Mouse (Mus musculus): Measurements from ENCODE around the gene Exoc6. TPM values are rescaled to one million over a fixed set of nuclear protein-coding genes. Genes with fewer than 3 reads are reported as not detected.

Exoc6 gene
- polyA plus RNA-seq (2015; fragmentation: Illumina TruSeq; extraction: RNeasy Lipid Tissue Mini Kit (QIAGEN cat#74804); ENCODE audit: low read depth, low replicate concordance): 28.5 TPM

GRCm38 (mm10) chr19:37550101-37551039 lies at the start of gene Exoc6:
Gene Exoc6 (plus strand): TSS chr19:37550418.

GRCm38 (mm10) chr19:37685281-37685680 lies 135.1 kb downstream of the Exoc6 start, which contains the start of gene Cyp26c1:
Gene Cyp26c1 (plus strand): TSS chr19:37685581.

GRCm38 (mm10) chr19:37697651-37698272 lies 147.5 kb downstream of the Exoc6 start, which contains the start of gene Cyp26a1:
Gene Cyp26a1 (plus strand): TSS chr19:37697798.

Other genes starting within 250 kb of the Exoc6 start
- gene Ide, start 212.6 kb upstream of the Exoc6 start, polyA plus RNA-seq (2015; fragmentation: Illumina TruSeq; extraction: RNeasy Lipid Tissue Mini Kit (QIAGEN cat#74804); ENCODE audit: low read depth, low replicate concordance): 35.4 TPM
- 1.4 TPM for gene Kif11, start 174.0 kb upstream of the Exoc6 start, polyA plus RNA-seq (2015; fragmentation: Illumina TruSeq; extraction: RNeasy Lipid Tissue Mini Kit (QIAGEN cat#74804); ENCODE audit: low read depth, low replicate concordance)
- gene Hhex, start 115.6 kb upstream of the Exoc6 start, polyA plus RNA-seq (2015; fragmentation: Illumina TruSeq; extraction: RNeasy Lipid Tissue Mini Kit (QIAGEN cat#74804); ENCODE audit: low read depth, low replicate concordance): 2.5 TPM
- not detected for gene Cyp26c1, start 135.2 kb downstream of the Exoc6 start, polyA plus RNA-seq (2015; fragmentation: Illumina TruSeq; extraction: RNeasy Lipid Tissue Mini Kit (QIAGEN cat#74804); ENCODE audit: low read depth, low replicate concordance)
- not detected for gene Cyp26a1, start 147.4 kb downstream of the Exoc6 start, polyA plus RNA-seq (2015; fragmentation: Illumina TruSeq; extraction: RNeasy Lipid Tissue Mini Kit (QIAGEN cat#74804); ENCODE audit: low read depth, low replicate concordance)